Mouse (Mus musculus) limb, embryonic 12.5 days (tissue): Measurements from ENCODE around the gene Ifnar2. TPM values are rescaled to one million over a fixed set of nuclear protein-coding genes. Genes with fewer than 3 reads are reported as not detected.

Experiments used
- ATAC-seq: fragments of 200-750 bp; cut with Nextera tagmentation; 2 replicates; pipeline ENCODE4 v1.8.0; 2017; ENCODE audit warnings: low read depth, moderate TSS enrichment; ENCODE audit not compliant: insufficient number of reproducible peaks, insufficient read depth, low FRiP score, low TSS enrichment
- H3K27ac ChIP-seq: fragments of 300-500 bp; sonication (generic); 2 replicates; pipeline ENCODE4 v1.5.1; 2016; ENCODE audit warnings: mild to moderate bottlenecking, moderate library complexity
- H3K27me3 ChIP-seq: fragments of 300-500 bp; sonication (generic); 2 replicates; pipeline ENCODE4 v1.6.1; 2016; ENCODE audit warnings: mild to moderate bottlenecking, moderate library complexity
- H3K36me3 ChIP-seq: fragments of 300-500 bp; sonication (generic); 2 replicates; pipeline ENCODE4 v1.6.1; 2016; ENCODE audit warnings: mild to moderate bottlenecking, moderate library complexity
- H3K4me1 ChIP-seq: fragments of 300-500 bp; sonication (generic); replicated peaks from 2 replicates; pipeline ENCODE4 v1.6.1; 2016
- H3K4me2 ChIP-seq: fragments of 300-500 bp; sonication (generic); 2 replicates; pipeline ENCODE4 v1.6.1; 2016; ENCODE audit warnings: mild to moderate bottlenecking, moderate library complexity
- H3K4me3 ChIP-seq: fragments of 300-500 bp; sonication (generic); replicated peaks from 2 replicates; pipeline ENCODE4 v1.5.1; 2016; ENCODE audit warnings: mild to moderate bottlenecking
- H3K9ac ChIP-seq: fragments of 300-500 bp; sonication (generic); replicated peaks from 2 replicates; pipeline ENCODE4 v1.6.1; 2016; ENCODE audit warnings: mild to moderate bottlenecking, moderate library complexity
- H3K9me3 ChIP-seq: fragments of 300-500 bp; sonication (generic); 2 replicates; pipeline ENCODE4 v1.6.1; 2016; ENCODE audit warnings: mild to moderate bottlenecking, moderate library complexity
- WGBS: fragments of 180-500 bp; shearing (Covaris S2); methylation state at CpG from one replicate; pipeline ENCODE4 v1.1.7; 2016; 5-methylcytosine and 5-hydroxymethylcytosine counted together
- polyA plus RNA-seq: library from polyadenylated mRNA; unstranded; fragments of >200 nt; fragmentation: Nextera tagmentation; extraction: Ambion mirVana; gene quantifications from 2 replicates; pipeline ENCODE4 v1.2.1, GENCODE M21; 2016

The Ifnar2 gene
- polyA plus RNA-seq, 1 experiment from 2014 or later: 41.0 TPM

DNA sequence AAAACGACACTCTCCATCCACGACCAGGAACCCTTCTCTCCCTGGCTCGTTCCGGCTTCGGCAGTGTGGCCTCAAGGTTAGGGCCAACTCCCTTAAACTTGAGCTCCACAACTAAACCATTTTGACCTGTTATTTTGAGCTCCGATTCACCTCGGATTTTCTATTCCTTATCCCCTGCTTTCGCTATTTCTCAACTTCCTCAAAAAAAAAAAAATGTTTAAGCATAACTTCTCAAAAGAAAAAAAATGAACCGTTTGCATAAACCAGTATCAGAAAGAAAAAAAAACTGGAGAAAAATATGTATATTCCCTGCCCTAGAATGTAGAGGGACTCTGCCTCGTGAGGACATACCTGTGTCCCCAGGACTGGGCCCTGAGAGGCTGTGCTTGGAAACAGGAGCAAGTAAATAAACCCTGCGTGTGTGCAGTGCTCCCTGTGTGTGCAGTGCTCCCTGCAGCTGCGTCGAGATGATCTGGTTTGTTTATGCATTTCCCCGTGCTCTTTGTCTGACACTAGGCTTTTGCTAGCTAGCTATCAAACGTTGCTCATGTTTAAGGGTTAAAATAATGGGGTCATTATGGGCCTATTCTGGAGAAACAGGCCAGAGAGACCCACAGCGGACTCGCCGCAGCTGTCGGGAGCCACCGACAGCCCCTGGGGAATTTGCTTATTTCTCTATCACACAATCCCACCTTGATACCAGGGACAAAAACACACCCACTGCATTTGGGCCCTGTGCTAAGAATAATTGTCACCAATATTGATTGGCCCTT is 24.9 kb upstream of the Ifnar2 start:
- ATAC-seq: no peak
- H3K27me3 ChIP-seq: peaks cover 44% of the 10 kb centered on the region
- 65% methylated on average over 20 of the region's 20 CpGs for WGBS

DNA sequence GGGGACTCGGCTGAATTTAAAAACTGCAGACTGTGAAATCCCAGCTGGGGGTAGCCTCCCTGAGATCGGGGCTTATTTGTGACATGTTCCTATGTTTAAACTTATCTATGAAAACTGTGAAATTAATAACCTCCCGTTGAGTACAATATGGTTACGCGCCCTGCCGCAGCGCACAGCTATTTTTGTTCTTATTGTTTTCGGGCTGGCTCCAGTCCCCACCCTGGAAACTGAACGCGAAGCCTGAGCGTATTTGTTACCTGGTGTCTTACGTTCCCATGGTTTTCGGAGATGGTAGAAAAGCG is 24.4 kb upstream of the Ifnar2 start:
- no peaks in the 10 kb centered on the region for H3K36me3 ChIP-seq
- ATAC-seq: no peak
- no peaks in the 10 kb centered on the region; the same call in 1 of the 2 replicates for H3K4me1 ChIP-seq
- no peak overlapping the region for H3K9ac ChIP-seq
- no peak overlapping the region for H3K4me2 ChIP-seq
- no peak overlapping the region for H3K4me3 ChIP-seq
- no peak overlapping the region for H3K27ac ChIP-seq
- no peaks in the 10 kb centered on the region for H3K9me3 ChIP-seq
- H3K27me3 ChIP-seq: peaks cover 50% of the 10 kb centered on the region
- WGBS: 78% methylated on average over 14 of the region's 14 CpGs

More for the DNA sequence above, 24.9 kb upstream of the Ifnar2 start:
- Histone ChIP-seq H3K27ac (no peak overlapping the region), H3K4me2 (no peak overlapping the region), H3K36me3 (no peaks in the 10 kb centered on the region), H3K4me3 (no peak overlapping the region), H3K9me3 (no peaks in the 10 kb centered on the region), H3K9ac (no peak overlapping the region), H3K4me1 (no peaks in the 10 kb centered on the region; the same call in 1 of the 2 replicates)

DNA sequence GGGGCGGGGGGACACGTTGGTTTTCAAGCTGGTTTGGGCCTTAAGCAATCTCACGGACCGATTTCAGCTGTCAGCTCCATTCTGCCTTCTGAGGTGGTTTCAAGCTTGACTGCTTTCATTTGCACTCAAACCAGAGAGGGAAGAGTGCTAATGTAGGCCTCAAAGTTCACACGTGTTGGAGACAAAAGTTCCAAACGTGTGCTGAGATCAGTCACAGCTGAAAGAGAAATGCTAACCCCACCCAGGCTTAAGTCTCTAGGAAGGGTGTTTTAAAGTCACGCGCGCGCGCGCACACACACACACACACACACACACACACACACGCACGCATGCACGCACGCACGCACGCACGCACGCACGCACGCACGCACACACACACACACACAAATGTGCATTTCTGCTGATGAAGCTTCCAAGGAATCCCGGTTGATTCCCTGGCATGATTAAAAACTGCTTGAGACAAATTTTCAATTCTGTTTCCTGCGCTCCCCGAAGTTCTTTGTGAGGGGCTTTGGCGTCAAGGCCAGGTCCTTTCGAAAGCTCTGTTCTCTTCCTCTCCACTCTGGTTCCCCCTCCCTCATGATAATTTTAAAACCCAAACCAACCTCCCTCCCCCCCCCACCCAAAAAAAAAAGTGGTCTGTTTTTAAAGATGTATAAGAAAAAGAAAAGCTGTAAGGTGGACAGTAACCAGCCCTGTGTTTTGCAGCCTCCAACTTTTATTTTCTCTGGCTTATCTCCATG is 23.8 kb upstream of the Ifnar2 start:
- 75% methylated on average over 28 of the region's 28 CpGs for WGBS
- H3K36me3 ChIP-seq: no peaks in the 10 kb centered on the region
- H3K27ac ChIP-seq: no peak overlapping the region

DNA sequence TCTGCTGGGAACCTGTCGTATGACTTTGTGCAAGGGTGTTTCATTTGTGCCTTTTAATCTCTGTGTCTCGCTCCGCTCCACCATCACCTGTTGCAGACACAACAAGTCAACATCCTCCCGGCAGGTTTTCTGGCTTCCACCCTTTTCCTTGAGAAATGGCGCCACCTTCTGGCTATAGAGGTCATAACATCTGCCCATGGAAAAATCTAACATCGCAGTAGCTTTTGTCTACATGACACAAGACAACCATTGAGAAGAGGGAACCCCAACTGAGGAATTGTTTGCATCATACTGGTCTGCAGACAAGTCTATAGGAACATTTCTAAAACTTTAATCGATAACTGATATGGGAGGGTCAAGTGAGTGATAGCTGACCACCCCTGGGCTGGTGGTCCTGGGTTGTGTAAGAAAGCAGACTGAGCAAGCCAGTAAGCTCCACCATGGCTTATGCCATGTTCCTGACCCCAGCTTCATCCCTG is 20.5 kb upstream of the Ifnar2 start:
- ATAC-seq: no peak
- no peaks in the 10 kb centered on the region; the same call in 1 of the 2 replicates for H3K4me1 ChIP-seq
- no peaks in the 10 kb centered on the region for H3K9me3 ChIP-seq
- no peaks in the 10 kb centered on the region for H3K36me3 ChIP-seq
- no peak overlapping the region for H3K27ac ChIP-seq
- peaks cover 45% of the 10 kb centered on the region for H3K27me3 ChIP-seq
- no peak overlapping the region for H3K9ac ChIP-seq
- H3K4me3 ChIP-seq: no peak overlapping the region
- no peak overlapping the region for H3K4me2 ChIP-seq
- WGBS: 5% methylated on average over 7 of the region's 7 CpGs

More for the DNA sequence above, 23.8 kb upstream of the Ifnar2 start:
- H3K4me3 ChIP-seq: no peak overlapping the region
- peaks cover 53% of the 10 kb centered on the region for H3K27me3 ChIP-seq
- no peaks in the 10 kb centered on the region; the same call in 1 of the 2 replicates for H3K4me1 ChIP-seq
- H3K9ac ChIP-seq: no peak overlapping the region
- no peaks in the 10 kb centered on the region for H3K9me3 ChIP-seq
- ATAC-seq: no peak
- no peak overlapping the region for H3K4me2 ChIP-seq

DNA sequence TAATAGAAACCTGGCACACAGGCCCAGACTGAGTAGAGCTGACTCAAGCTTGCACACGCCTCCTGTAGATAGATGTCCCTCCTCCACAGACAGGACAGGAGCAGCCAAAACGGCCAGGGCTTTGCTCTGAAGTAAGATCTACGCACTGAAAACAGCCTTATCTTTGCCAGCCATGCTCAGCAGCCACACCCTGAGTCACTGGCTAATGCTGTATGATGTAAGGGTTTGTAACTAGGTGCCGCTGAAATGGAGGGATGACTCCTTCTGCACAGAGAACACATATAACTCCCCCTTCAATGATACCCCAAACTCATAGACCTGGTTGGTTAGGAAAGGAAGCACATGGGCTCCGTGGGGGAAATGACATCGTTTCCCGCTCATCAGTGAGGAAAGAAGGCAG is 19.8 kb upstream of the Ifnar2 start:
- WGBS: 64% methylated on average over 7 of the region's 7 CpGs
- ATAC-seq: no peak

DNA sequence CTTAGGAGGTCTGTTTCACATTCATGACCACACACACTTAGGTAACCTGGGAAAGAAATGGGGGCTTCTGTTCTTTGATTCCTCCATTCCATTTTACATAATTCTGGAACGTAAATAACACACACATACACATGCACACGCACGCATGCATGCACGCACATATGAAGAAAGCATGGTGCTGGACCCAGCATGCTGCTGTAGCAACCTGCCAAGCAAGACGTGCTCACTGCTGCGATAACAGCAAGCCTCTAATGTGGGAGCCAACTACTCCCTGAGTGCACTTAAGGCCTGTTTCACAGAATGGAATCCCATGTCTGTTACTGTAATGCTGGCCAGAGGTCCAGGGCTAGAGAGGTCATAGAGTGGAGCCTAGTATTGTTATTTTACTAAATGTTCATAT is 19.4 kb upstream of the Ifnar2 start:
- H3K36me3 ChIP-seq: no peaks in the 10 kb centered on the region
- H3K9ac ChIP-seq: no peak overlapping the region
- H3K4me1 ChIP-seq: no peaks in the 10 kb centered on the region
- no peaks in the 10 kb centered on the region for H3K9me3 ChIP-seq
- WGBS: 85% methylated on average over 6 of the region's 6 CpGs
- H3K4me3 ChIP-seq: no peak overlapping the region
- peaks cover 45% of the 10 kb centered on the region for H3K27me3 ChIP-seq
- H3K4me2 ChIP-seq: no peak overlapping the region
- H3K27ac ChIP-seq: no peak overlapping the region
- no peak for ATAC-seq

More for the DNA sequence above, 19.8 kb upstream of the Ifnar2 start:
- H3K27ac ChIP-seq: no peak overlapping the region
- H3K9ac ChIP-seq: 0 out of 2 replicates have a peak overlapping the region, but pooled peaks have one; percentile 2
- no peaks in the 10 kb centered on the region for H3K9me3 ChIP-seq
- no peak overlapping the region for H3K4me3 ChIP-seq
- H3K27me3 ChIP-seq: peaks cover 45% of the 10 kb centered on the region
- H3K4me1 ChIP-seq: no peaks in the 10 kb centered on the region; the same call in 1 of the 2 replicates
- H3K36me3 ChIP-seq: no peaks in the 10 kb centered on the region
- no peak overlapping the region for H3K4me2 ChIP-seq

DNA sequence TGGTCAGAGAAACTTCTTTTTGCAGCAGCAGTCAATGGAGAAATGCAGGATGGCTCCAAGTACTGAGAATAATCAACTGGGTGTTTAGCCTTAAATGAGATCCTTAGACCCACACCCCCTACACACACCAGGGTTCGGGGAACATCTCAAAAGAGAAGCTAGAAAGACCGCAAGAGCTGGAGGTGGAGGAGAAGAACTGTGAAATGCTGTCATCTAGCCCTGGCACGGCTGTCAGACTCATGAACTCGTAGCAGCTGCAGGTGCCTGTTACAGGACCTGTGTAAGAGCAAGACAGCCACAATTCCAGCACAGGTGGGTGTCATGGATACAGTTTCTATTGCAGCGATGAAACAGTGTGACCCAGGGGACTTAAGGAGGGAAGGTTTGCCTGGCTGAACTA is 18.9 kb upstream of the Ifnar2 start:
- no peaks in the 10 kb centered on the region for H3K9me3 ChIP-seq
- H3K4me1 ChIP-seq: no peaks in the 10 kb centered on the region
- no peak for ATAC-seq
- H3K4me2 ChIP-seq: no peak overlapping the region
- H3K27ac ChIP-seq: no peak overlapping the region
- H3K9ac ChIP-seq: no peak overlapping the region
- no peak overlapping the region for H3K4me3 ChIP-seq
- H3K27me3 ChIP-seq: peaks cover 45% of the 10 kb centered on the region
- 81% methylated on average over 5 of the region's 5 CpGs for WGBS
- no peaks in the 10 kb centered on the region for H3K36me3 ChIP-seq

DNA sequence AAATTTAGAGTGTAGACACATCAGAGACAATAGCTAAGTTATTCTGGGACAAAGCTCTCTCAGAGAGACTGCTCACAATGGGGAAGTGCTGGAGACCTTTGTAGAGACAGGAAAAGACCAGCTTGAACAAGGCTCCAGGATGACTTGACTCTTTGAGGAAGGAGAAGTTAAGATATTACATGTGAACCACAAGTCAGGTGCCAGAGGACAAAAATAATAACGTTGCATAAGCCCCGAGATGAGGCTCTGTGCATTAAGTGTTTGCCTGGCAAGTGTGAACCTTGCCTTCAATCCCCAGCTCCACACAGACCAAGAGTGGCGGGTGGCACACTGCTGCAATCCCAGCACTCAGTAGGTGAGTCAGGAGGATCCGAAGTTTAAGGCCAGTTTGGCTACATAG is 18.0 kb upstream of the Ifnar2 start:
- no peak overlapping the region for H3K4me2 ChIP-seq
- WGBS: 75% methylated on average over 4 of the region's 4 CpGs
- ATAC-seq: no peak
- no peaks in the 10 kb centered on the region for H3K4me1 ChIP-seq
- no peak overlapping the region for H3K27ac ChIP-seq
- H3K9me3 ChIP-seq: no peaks in the 10 kb centered on the region
- H3K4me3 ChIP-seq: no peak overlapping the region
- H3K27me3 ChIP-seq: peaks cover 45% of the 10 kb centered on the region
- H3K9ac ChIP-seq: no peak overlapping the region
- no peaks in the 10 kb centered on the region for H3K36me3 ChIP-seq

DNA sequence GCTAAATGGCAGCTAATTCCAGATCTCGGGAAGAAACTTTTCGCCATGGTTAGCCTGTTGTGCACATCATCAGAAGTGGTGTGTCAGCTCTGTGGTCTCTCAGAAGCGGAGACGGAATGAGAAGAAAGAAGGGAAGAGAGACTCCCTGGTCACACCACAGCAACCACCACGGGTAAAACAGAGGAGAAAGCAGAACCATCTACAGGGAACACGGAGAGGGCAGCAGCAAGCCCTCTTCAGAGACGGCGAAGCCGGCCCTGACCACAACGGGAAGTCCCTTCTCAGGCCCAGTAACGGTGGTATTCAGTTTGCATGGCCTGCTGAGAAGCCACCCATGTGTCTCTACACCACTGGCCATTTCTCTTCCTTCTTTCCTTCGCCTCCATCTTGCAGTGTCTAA is 17.4 kb upstream of the Ifnar2 start:
- 72% methylated on average over 12 of the region's 12 CpGs for WGBS

DNA sequence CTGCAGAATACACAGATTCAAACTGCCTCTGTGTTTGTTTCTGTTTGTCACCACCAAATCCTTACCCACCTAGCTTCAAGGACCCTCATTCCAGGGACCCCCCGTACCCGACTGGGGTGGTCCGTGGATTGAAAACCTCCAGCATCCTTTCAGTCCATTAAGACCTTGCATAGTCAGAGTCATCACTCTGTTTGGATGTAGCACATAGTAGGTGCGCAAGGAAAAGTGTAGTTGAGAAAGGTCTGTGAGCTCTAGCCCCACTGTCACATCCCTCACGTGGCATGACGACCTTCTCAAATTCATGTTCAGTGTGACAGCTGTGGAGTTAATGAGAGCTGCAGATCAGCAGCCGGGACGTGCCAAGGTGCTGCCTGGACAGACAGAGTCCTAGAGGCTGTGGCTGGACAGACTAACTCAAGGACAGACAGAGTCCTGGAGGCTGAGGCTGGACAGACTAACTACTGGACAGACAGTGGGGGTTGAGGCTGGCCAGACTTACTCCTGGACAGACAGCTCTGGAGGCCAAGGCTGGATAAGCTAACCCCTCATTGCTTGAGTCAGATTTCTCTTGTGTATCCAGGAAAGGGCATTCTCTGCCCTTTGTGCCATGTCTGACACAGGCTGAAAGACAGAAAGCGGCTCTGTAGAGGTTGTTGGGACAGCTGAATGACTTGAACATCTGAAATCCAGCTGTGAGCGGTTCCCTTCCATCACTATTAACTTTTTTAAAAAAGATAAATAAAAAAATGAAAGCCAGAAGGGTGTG is 15.6 kb upstream of the Ifnar2 start:
- Histone ChIP-seq H3K4me2 (no peak overlapping the region), H3K27me3 (peaks cover 26% of the 10 kb centered on the region), H3K9ac (no peak overlapping the region), H3K4me3 (no peak overlapping the region), H3K4me1 (no peaks in the 10 kb centered on the region), H3K9me3 (no peaks in the 10 kb centered on the region), H3K36me3 (no peaks in the 10 kb centered on the region), H3K27ac (no peak overlapping the region)
- 75% methylated on average over 10 of the region's 10 CpGs for WGBS
- no peak for ATAC-seq

More for the DNA sequence above, 17.4 kb upstream of the Ifnar2 start:
- H3K4me3 ChIP-seq: no peak overlapping the region
- H3K4me2 ChIP-seq: no peak overlapping the region
- no peaks in the 10 kb centered on the region for H3K9me3 ChIP-seq
- H3K9ac ChIP-seq: no peak overlapping the region
- no peaks in the 10 kb centered on the region for H3K4me1 ChIP-seq
- no peaks in the 10 kb centered on the region for H3K36me3 ChIP-seq
- ATAC-seq: no peak
- H3K27me3 ChIP-seq: peaks cover 42% of the 10 kb centered on the region
- H3K27ac ChIP-seq: no peak overlapping the region

DNA sequence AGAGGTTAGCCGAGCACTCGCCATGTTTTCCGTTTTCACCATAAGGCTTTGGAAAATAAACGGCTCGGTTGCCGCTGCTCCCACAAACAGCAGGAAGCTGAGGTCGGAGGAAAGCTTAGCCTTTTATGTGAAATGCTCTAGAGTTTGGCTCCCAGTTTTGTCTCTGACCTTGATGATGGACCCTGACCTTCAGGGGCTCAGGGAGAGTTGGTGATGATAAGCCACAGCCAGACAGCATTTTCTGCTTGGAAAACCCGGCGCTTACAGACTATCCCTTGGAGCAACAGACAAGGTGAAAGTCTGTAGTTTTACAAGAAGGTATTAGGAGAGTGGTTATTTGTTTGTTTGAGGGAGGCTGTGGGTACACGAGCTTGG is 15.1 kb upstream of the Ifnar2 start:
- 53% methylated on average over 10 of the region's 10 CpGs for WGBS
- H3K27me3 ChIP-seq: peaks cover 22% of the 10 kb centered on the region
- no peak for ATAC-seq
- no peak overlapping the region for H3K27ac ChIP-seq
- H3K4me3 ChIP-seq: no peak overlapping the region
- no peak overlapping the region for H3K9ac ChIP-seq
- no peaks in the 10 kb centered on the region for H3K36me3 ChIP-seq
- H3K9me3 ChIP-seq: no peaks in the 10 kb centered on the region
- H3K4me1 ChIP-seq: no peaks in the 10 kb centered on the region
- H3K4me2 ChIP-seq: no peak overlapping the region
